Mouse (Mus musculus): ENCODE measurements around the gene 4931423N10Rik. TPM values are rescaled to one million over a fixed set of nuclear protein-coding genes. Genes with fewer than 3 reads are reported as not detected.

The 4931423N10Rik gene
- polyA plus RNA-seq (2012; rRNA removed), result 0.33 and 0.34 TPM in 2 replicates

DNA sequence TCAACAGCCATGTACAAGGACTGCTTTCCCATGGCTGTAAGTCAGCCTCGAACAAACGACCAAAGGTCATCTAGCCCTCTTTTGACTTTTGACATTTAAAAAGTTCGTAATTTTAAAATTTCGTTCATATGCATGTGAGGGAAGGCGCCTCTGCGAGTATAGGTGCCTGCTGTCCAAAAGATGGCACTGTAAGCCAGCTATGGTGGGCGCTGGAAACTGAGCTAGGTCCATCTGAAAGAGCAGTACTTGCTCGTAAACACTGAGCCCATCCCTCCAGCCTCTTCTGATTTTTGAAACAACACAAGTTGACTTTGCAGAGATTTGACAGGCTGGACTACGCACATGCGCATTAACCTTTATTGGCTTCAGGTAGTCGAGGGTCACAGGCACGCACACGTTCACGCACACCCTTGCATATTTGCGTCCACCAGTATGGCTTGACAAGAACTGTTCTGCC, at the start of gene 4931423N10Rik:
4931423N10Rik (plus strand) TSS at position 407 of the 457 bp plus-strand sequence.
- H3K4me3 ChIP-seq (replicated peaks; ENCODE audit: insufficient read depth, low read depth, low read length), result no peak within 1 kb of the TSS
- TF ChIP-seq CTCF (IDR thresholded peaks at IDR 0.05; ENCODE audit: borderline replicate concordance, insufficient read depth, low read depth, low read length), result no peak
- no peak for TF ChIP-seq POLR2A (IDR thresholded peaks at IDR 0.05; ENCODE audit: borderline replicate concordance, insufficient read depth, low read length)
- no peak within 1 kb of the TSS for H3K27ac ChIP-seq (ENCODE audit: insufficient read depth, low read length)
- DNase-seq, result no peak
- H3K4me1 ChIP-seq (ENCODE audit: control insufficient read depth, insufficient read depth, low read length), result no peaks in the 10 kb centered on the region
- no peaks in the 10 kb centered on the region; the same call in 1 of the 2 replicates for H3K27me3 ChIP-seq (ENCODE audit: control insufficient read depth, insufficient read depth, low read length)
- WGBS, result 78% methylated on average over 15 of the region's 15 CpGs

DNA sequence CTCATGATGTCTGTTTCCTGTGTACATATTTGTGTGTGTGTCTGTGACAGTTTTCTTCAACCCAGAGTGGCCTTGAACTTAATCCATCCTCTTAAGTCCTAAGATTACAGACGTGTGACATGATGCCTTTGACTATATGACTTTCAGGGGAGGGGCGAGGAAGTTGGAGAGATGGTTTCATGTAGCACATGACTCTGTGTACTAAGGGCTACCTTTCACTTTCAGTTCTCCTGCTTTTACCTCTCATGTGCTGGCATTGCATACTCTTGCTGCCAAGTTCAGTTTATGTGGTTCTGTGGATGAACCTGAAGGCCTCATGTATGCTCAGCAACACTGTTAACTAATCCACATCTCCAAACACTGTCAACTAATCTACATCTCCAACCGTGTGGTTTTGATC, 35.0 kb upstream of the 4931423N10Rik start:
- H3K27ac ChIP-seq (ENCODE audit: insufficient read depth, low read length), result no peak overlapping the region
- 93% methylated on average over 3 of the region's 3 CpGs for WGBS
- TF ChIP-seq CTCF (IDR thresholded peaks at IDR 0.05; ENCODE audit: borderline replicate concordance, insufficient read depth, low read depth, low read length) (no peak), POLR2A (IDR thresholded peaks at IDR 0.05; ENCODE audit: borderline replicate concordance, insufficient read depth, low read length) (no peak)
- no peaks in the 10 kb centered on the region for H3K27me3 ChIP-seq (ENCODE audit: control insufficient read depth, insufficient read depth, low read length)
- DNase-seq, result no peak
- H3K4me3 ChIP-seq (replicated peaks; ENCODE audit: insufficient read depth, low read depth, low read length), result no peak overlapping the region
- H3K4me1 ChIP-seq (ENCODE audit: control insufficient read depth, insufficient read depth, low read length), result no peaks in the 10 kb centered on the region

DNA sequence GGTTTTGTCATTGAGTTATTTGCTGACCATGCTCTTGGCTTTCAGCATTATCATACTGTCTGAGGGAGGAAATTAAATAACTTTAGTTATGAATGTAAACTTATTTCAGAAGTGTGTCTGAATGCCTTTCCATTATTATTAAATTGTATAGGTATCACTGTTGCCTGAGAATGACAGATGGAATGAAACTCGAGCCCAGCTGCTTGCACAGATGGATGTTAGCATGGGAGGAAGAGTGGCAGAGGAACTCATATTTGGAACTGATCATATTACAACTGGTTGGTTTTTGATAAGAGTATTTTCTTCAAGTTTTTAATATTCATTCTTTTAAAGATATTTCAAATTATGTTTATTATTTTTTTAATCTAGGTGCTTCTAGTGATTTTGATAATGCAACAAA, 12.9 kb upstream of the 4931423N10Rik start:
- no peak overlapping the region for H3K4me3 ChIP-seq (replicated peaks; ENCODE audit: insufficient read depth, low read depth, low read length)
- H3K4me1 ChIP-seq (ENCODE audit: control insufficient read depth, insufficient read depth, low read length), result no peaks in the 10 kb centered on the region
- 20% methylated on average over 1 of the region's 1 CpGs for WGBS
- no peaks in the 10 kb centered on the region for H3K27me3 ChIP-seq (ENCODE audit: control insufficient read depth, insufficient read depth, low read length)
- TF ChIP-seq POLR2A (IDR thresholded peaks at IDR 0.05; ENCODE audit: borderline replicate concordance, insufficient read depth, low read length) (no peak), CTCF (IDR thresholded peaks at IDR 0.05; ENCODE audit: borderline replicate concordance, insufficient read depth, low read depth, low read length) (no peak)
- peak in 1 of 2 experiments; percentile 7 for DNase-seq
- H3K27ac ChIP-seq (ENCODE audit: insufficient read depth, low read length), result no peak overlapping the region

DNA sequence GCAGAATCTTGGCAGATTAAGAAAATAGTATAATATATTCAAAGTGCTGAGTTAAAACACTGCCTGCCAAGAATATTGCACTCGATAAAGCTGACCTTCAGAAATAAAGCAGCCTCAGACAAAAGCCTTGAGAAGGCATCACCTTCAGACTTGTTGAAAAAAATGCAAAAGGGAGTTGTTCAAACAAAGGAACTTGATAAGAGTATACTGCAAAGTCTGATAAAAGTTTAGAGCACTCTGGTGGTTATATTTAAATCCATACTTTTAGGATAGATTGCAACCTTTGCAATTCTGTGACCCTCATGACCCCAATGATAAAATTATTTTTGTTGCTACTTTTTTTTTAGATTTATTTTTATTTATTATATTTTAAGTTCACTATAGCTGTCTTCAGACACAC, 6.2 kb upstream of the 4931423N10Rik start:
- Histone ChIP-seq H3K27me3 (ENCODE audit: control insufficient read depth, insufficient read depth, low read length) (no peaks in the 10 kb centered on the region), H3K27ac (ENCODE audit: insufficient read depth, low read length) (no peak overlapping the region), H3K4me1 (ENCODE audit: control insufficient read depth, insufficient read depth, low read length) (no peaks in the 10 kb centered on the region), H3K4me3 (replicated peaks; ENCODE audit: insufficient read depth, low read depth, low read length) (no peak overlapping the region)
- no peak for TF ChIP-seq POLR2A (IDR thresholded peaks at IDR 0.05; ENCODE audit: borderline replicate concordance, insufficient read depth, low read length)
- TF ChIP-seq CTCF (IDR thresholded peaks at IDR 0.05; ENCODE audit: borderline replicate concordance, insufficient read depth, low read depth, low read length), result no peak
- 74% methylated on average over 1 of the region's 1 CpGs for WGBS
- no peak for DNase-seq

DNA sequence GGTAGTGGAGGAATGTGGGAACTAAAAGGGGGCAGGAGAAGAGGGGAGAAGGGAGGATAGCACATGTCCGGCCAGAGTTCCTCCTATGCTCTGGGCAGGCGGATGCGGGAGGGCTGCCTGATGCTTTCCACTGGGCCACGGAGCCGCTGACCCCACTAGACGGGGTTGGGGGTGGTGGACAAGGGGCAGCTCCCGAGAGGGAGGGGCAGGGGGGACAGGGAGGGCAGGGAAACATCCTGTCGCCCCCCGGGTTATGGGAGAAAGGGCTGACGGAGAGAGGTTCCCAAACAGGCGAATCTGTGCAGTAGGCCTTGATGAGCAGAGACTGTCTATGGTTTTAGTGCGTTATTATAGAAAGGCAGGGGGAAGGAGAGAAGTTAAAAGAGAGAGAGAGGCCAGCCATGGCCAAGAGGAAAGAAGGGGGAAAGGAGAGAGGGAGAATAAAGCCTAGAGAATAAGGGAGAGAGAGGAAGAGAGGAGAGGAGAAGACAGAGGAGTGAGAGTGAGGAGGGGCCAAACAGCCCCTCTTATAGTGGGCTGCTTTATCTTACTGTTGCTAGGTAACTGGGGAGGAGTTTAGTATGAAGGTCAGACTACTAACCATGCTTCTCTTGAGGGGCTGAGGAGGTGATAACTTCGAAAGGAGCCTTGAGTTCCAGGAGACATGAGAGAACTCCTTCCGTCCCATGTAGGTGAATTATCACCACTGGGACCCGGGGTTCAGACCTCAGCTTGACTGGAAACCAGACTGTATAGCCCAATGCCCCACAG, 4.2 kb upstream of the 4931423N10Rik start:
- TF ChIP-seq CTCF (IDR thresholded peaks at IDR 0.05; ENCODE audit: borderline replicate concordance, insufficient read depth, low read depth, low read length) (no peak), POLR2A (IDR thresholded peaks at IDR 0.05; ENCODE audit: borderline replicate concordance, insufficient read depth, low read length) (no peak)
- H3K27ac ChIP-seq (ENCODE audit: insufficient read depth, low read length), result no peak overlapping the region
- no peak overlapping the region for H3K4me3 ChIP-seq (replicated peaks; ENCODE audit: insufficient read depth, low read depth, low read length)
- DNase-seq, result no peak
- WGBS, result 61% methylated on average over 15 of the region's 15 CpGs
- no peaks in the 10 kb centered on the region; the same call in 1 of the 2 replicates for H3K27me3 ChIP-seq (ENCODE audit: control insufficient read depth, insufficient read depth, low read length)
- H3K4me1 ChIP-seq (ENCODE audit: control insufficient read depth, insufficient read depth, low read length), result no peaks in the 10 kb centered on the region

DNA sequence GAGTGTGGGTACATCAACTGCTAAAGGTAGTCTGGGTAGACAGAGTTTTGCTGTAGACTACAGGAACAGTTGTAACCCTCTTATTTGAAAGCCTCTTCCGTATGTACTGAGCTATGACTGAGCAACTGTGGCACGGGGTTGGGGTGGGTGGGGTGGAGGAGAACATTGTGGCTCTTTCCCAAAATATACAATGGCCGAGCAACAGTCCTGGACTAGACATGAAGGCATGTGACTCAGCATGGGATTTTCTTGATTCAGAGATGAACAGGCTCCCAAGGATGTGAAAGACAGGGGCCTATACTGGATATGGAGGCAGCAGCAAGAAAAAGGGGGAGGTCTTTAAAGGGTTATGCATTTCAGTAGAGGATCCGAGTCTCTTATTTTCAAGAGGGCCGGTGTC, 6.4 kb downstream of the 4931423N10Rik start:
- no peak for TF ChIP-seq CTCF (IDR thresholded peaks at IDR 0.05; ENCODE audit: borderline replicate concordance, insufficient read depth, low read depth, low read length)
- TF ChIP-seq POLR2A (IDR thresholded peaks at IDR 0.05; ENCODE audit: borderline replicate concordance, insufficient read depth, low read length), result no peak
- Histone ChIP-seq H3K4me3 (replicated peaks; ENCODE audit: insufficient read depth, low read depth, low read length) (no peak overlapping the region), H3K27ac (ENCODE audit: insufficient read depth, low read length) (no peak overlapping the region), H3K27me3 (ENCODE audit: control insufficient read depth, insufficient read depth, low read length) (no peaks in the 10 kb centered on the region), H3K4me1 (ENCODE audit: control insufficient read depth, insufficient read depth, low read length) (no peaks in the 10 kb centered on the region)
- no peak for DNase-seq
- 68% methylated on average over 5 of the region's 5 CpGs for whole genome bisulfite sequencing

DNA sequence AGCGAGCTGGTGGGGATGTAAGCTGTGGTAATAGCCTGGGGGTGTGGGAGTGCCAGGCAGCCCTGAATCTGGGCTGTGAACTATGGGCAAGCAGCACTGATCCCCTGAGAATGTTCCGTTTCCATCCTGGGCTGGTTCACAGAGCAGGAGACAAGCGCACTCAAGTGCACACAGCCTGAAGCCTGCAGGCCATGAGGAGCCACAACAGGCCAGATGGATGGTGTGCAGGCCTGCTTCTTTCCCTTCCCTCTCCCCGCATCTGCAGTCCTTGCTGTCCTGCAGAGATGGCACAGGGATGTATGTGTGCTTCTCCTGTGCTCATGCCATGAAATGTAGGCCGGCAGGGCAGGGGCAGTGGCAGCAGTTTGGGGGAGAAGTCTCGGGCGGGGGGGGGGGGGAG, 17.9 kb downstream of the 4931423N10Rik start:
- TF ChIP-seq POLR2A (IDR thresholded peaks at IDR 0.05; ENCODE audit: borderline replicate concordance, insufficient read depth, low read length) (no peak), CTCF (IDR thresholded peaks at IDR 0.05; ENCODE audit: borderline replicate concordance, insufficient read depth, low read depth, low read length) (no peak)
- WGBS, result 46% methylated on average over 7 of the region's 7 CpGs
- Histone ChIP-seq H3K27ac (ENCODE audit: insufficient read depth, low read length) (no peak overlapping the region), H3K4me3 (replicated peaks; ENCODE audit: insufficient read depth, low read depth, low read length) (no peak overlapping the region), H3K27me3 (ENCODE audit: control insufficient read depth, insufficient read depth, low read length) (no peaks in the 10 kb centered on the region), H3K4me1 (ENCODE audit: control insufficient read depth, insufficient read depth, low read length) (no peaks in the 10 kb centered on the region)
- DNase-seq, result no peak

DNA sequence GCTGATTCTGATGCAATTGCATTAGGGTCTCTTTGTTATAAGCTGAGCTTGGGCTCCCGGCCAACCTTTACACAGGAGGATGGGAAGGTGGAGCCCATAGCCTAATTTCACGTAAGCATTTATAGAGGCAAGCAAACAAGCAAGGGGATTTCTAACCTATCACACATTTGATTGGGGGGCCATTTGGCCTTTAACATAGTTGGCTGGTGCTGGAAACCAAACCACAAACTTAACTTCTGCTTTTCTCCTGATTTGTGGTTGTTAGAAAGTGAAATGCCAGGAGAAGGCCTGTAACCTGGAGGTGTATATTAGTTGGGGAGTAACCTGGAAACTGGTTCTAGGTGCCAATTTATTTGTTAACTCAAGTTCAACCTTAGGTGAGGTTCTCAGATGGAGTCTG, 21.2 kb downstream of the 4931423N10Rik start:
- WGBS, result 79% methylated on average over 2 of the region's 2 CpGs
- no peak overlapping the region for H3K4me3 ChIP-seq (replicated peaks; ENCODE audit: insufficient read depth, low read depth, low read length)
- DNase-seq, result no peak
- TF ChIP-seq POLR2A (IDR thresholded peaks at IDR 0.05; ENCODE audit: borderline replicate concordance, insufficient read depth, low read length) (no peak), CTCF (IDR thresholded peaks at IDR 0.05; ENCODE audit: borderline replicate concordance, insufficient read depth, low read depth, low read length) (no peak)
- no peaks in the 10 kb centered on the region for H3K4me1 ChIP-seq (ENCODE audit: control insufficient read depth, insufficient read depth, low read length)
- H3K27me3 ChIP-seq (ENCODE audit: control insufficient read depth, insufficient read depth, low read length), result no peaks in the 10 kb centered on the region
- no peak overlapping the region for H3K27ac ChIP-seq (ENCODE audit: insufficient read depth, low read length)

Data from cerebellum, adult 2 months (tissue).